Mouse (Mus musculus) heart, embryonic 16.5 days (tissue): ENCODE data around the gene Brat1. TPM values are rescaled to one million over a fixed set of nuclear protein-coding genes. Genes with fewer than 3 reads are reported as not detected.
"Not testable (repeated sequence)": the region's sequence is repeated elsewhere in the genome, so short reads cannot be mapped to it uniquely, and the experiment has no call there.

Source experiments
- ATAC-seq: fragments of 200-750 bp; cut with Nextera tagmentation; replicated peaks from 2 replicates; pipeline ENCODE4 v1.8.0; 2017; ENCODE audit warnings: moderate number of reproducible peaks; ENCODE audit not compliant: insufficient read depth, low FRiP score; ENCODE audit errors: extremely low read depth
- H3K27ac ChIP-seq: fragments of 300-500 bp; sonication (generic); 2 replicates; pipeline ENCODE4 v1.5.1; 2014; ENCODE audit warnings: mild to moderate bottlenecking, low read length, control low read depth, moderate library complexity
- H3K27me3 ChIP-seq: fragments of 300-500 bp; sonication (generic); 2 replicates; pipeline ENCODE4 v1.6.1; 2014; ENCODE audit warnings: low read length, mixed read lengths; ENCODE audit not compliant: control insufficient read depth, insufficient read depth
- H3K36me3 ChIP-seq: fragments of 300-500 bp; sonication (generic); 2 replicates; pipeline ENCODE4 v1.6.1; 2014; ENCODE audit not compliant: control insufficient read depth, insufficient read depth
- H3K4me1 ChIP-seq: fragments of 300-500 bp; sonication (generic); 2 replicates; pipeline ENCODE4 v1.6.1; 2014; ENCODE audit warnings: low read length, mixed read lengths; ENCODE audit not compliant: control insufficient read depth, insufficient read depth
- H3K4me2 ChIP-seq: fragments of 300-500 bp; sonication (generic); 2 replicates; pipeline ENCODE4 v1.6.1; 2014; ENCODE audit warnings: low read depth, mild to moderate bottlenecking, control low read depth, low read length
- H3K4me3 ChIP-seq: fragments of 300-500 bp; sonication (generic); 2 replicates; pipeline ENCODE4 v1.5.1; 2014; ENCODE audit warnings: mild to moderate bottlenecking, control low read depth, low read length
- H3K9ac ChIP-seq: fragments of 300-500 bp; sonication (generic); 2 replicates; pipeline ENCODE4 v1.6.1; 2014; ENCODE audit warnings: low read length, control low read depth
- H3K9me3 ChIP-seq: fragments of 300-500 bp; sonication (generic); replicated peaks from 2 replicates; pipeline ENCODE4 v1.6.1; 2016; ENCODE audit warnings: low read length; ENCODE audit not compliant: control insufficient read depth
- WGBS: fragments of 180-500 bp; shearing (Covaris S2); extraction: QIAGEN DNeasy Blood & Tissue Kit; methylation state at CpG from one replicate; pipeline ENCODE4 v1.1.7; 2014; 5-methylcytosine and 5-hydroxymethylcytosine counted together
- polyA plus RNA-seq: library from polyadenylated mRNA; unstranded; fragments of >200 nt; fragmentation: Nextera tagmentation; extraction: Ambion mirVana; gene quantifications from 2 replicates; pipeline ENCODE4 v1.2.1, GENCODE M21; 2015

The Brat1 gene
- polyA plus RNA-seq, 1 experiment from 2014 or later = 15.3 TPM

DNA sequence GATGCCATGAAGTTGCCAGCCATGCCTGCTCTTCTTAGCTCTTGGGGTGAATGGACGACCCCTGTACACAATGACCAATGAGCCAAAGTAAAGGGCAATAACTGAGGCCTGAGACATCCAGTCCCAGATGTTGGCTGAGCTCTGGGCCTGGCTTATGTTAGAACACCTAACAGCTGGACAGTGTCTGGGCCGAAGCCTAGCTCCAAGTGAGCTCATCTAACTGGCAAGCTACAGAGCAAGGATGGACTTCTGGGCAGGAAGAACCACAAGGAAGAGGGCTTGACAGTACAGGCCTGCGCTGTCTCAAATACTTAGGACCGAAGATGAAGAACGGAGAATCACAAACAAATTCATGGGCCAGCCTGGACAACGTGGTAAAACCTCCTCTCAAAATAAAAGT is 32.2 kb upstream of the Brat1 start:
- H3K36me3 ChIP-seq = peaks cover 22% of the 10 kb centered on the region
- not testable (repeated sequence) for H3K4me1 ChIP-seq, H3K9ac ChIP-seq, H3K27ac ChIP-seq, H3K4me3 ChIP-seq, H3K27me3 ChIP-seq, ATAC-seq, H3K4me2 ChIP-seq
- peaks cover 10% of the 10 kb centered on the region for H3K9me3 ChIP-seq
- WGBS = 84% methylated on average over 6 of the region's 6 CpGs

DNA sequence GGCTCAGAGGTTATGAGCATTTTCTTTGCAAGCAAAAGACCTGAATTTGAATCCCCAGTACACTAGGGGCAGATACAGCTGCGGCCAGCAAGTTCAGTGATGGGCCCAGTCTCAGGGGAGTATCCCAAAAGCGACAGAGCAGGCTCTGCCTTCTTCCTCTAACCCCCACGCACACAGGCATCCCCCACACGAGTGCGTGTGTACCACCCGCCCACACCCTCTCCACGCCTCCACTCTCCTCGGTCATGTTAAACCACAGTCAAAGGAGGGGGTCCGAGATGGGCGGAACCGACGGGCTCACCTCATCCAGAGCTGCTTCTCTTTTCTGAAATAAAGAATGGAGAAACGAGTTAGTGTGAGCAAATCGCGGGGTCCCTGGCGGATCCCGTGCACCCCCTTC is 30.8 kb upstream of the Brat1 start:
- Histone ChIP-seq H3K9me3 (peaks cover 4% of the 10 kb centered on the region), H3K27me3 (no peaks in the 10 kb centered on the region), H3K27ac (no peak overlapping the region), H3K4me2 (no peak overlapping the region), H3K4me3 (no peak overlapping the region), H3K36me3 (peaks cover 18% of the 10 kb centered on the region), H3K9ac (no peak overlapping the region), H3K4me1 (peaks cover 5% of the 10 kb centered on the region; the same call in 1 of the 2 replicates)
- no peak for ATAC-seq
- 79% methylated on average over 17 of the region's 17 CpGs for WGBS

DNA sequence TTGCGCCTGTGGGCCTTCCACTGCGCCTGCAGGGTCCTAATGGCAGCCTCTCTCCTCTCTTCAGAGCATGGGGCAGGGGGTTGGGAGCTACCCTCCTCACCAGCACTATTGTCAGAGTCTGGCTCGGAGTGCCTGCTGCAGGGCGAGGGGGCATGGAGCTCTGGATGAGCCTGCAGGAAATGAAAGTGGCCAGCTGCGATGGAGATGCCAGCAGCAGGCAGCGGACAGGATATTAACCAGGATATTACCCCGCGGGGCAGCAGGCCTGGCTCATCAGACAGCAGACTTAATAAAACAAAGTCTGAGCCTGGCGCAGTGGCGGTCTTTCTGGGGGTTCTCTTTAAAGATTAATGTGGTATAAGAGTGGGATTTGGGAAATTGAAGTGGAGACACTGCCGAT is 29.7 kb upstream of the Brat1 start:
- no peak overlapping the region for H3K4me2 ChIP-seq
- no peak for ATAC-seq
- 0 out of 2 replicates have a peak, but pooled peaks cover 10% of the 10 kb centered on the region for H3K36me3 ChIP-seq
- no peak overlapping the region for H3K27ac ChIP-seq
- WGBS = 82% methylated on average over 11 of the region's 11 CpGs
- no peaks in the 10 kb centered on the region for H3K27me3 ChIP-seq
- no peaks in the 10 kb centered on the region for H3K9me3 ChIP-seq
- H3K4me3 ChIP-seq = no peak overlapping the region
- H3K9ac ChIP-seq = no peak overlapping the region
- H3K4me1 ChIP-seq = peaks cover 5% of the 10 kb centered on the region; the same call in 1 of the 2 replicates

DNA sequence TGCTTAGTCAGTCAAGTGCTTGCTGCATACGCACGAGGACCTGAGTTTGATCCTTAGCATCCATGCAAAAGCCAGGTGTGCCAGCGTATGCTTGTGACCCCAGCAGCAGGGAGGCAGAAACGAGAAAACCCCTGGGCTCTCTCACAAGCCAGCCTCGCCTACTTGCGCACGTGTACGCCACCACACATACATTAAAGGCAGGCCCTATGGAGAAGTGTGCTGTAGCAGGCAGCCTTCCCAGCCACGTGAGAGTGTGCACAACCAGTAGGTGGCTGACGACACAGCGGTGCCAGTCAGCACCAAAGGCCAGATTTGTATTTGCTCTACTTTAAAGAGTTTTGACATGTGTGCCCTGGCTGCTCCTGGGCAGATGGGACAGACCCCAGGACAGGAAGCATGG is 29.2 kb upstream of the Brat1 start:
- 87% methylated on average over 11 of the region's 11 CpGs for WGBS
- 0 out of 2 replicates have a peak, but pooled peaks cover 6% of the 10 kb centered on the region for H3K36me3 ChIP-seq

DNA sequence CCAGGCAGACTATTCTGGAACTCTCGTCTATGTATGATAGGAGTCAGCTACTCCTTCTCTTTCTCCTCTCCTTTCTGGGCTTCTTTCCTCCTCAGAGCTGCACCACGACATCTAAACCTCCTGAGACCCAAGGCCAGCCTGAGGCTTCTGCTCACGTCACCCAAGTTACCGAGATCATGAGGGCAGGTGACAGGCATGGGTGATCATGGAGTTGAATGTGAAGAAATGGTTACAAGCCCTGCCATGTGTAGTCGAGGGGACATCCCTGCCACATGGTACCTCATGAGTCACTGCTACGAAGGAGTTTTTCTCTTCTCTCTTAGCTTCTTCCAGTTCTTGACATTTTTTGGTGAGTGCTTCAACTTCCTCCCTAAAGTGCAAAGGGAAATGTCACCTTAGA is 27.7 kb upstream of the Brat1 start:
- 0 out of 2 replicates have a peak, but pooled peaks cover 6% of the 10 kb centered on the region for H3K36me3 ChIP-seq
- H3K9me3 ChIP-seq = no peaks in the 10 kb centered on the region
- no peak overlapping the region for H3K27ac ChIP-seq
- H3K4me1 ChIP-seq = peaks cover 1% of the 10 kb centered on the region; the same call in 1 of the 2 replicates
- WGBS = 80% methylated on average over 6 of the region's 6 CpGs
- no peak for ATAC-seq
- no peaks in the 10 kb centered on the region for H3K27me3 ChIP-seq
- no peak overlapping the region for H3K4me2 ChIP-seq
- no peak overlapping the region for H3K4me3 ChIP-seq
- H3K9ac ChIP-seq = no peak overlapping the region

More for the DNA sequence above, 29.2 kb upstream of the Brat1 start:
- Histone ChIP-seq H3K4me3 (no peak overlapping the region), H3K9me3 (no peaks in the 10 kb centered on the region), H3K27me3 (no peaks in the 10 kb centered on the region), H3K27ac (no peak overlapping the region), H3K4me2 (no peak overlapping the region), H3K4me1 (peaks cover 5% of the 10 kb centered on the region; the same call in 1 of the 2 replicates), H3K9ac (no peak overlapping the region)
- ATAC-seq = no peak

DNA sequence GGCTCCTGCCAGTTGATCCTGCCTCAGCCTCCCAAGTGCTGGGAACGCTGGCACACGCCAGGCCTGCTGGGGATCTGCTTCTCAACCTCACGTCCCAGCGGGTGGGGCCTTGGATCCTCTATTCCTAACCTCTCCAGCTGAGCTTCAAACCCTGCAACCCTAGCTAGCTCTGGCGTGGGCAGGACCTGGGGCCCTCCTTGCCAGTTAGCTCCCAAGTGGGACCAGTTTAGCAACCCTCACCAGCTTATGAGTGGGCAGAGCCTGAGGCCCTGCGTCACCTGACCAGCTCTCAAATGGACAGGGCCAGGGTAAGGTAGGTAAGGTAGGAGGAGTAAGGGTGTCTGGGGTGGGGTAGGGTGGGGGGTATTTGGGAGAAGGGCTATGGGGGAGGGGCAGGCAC is 24.8 kb upstream of the Brat1 start:
- no peaks in the 10 kb centered on the region for H3K4me1 ChIP-seq

DNA sequence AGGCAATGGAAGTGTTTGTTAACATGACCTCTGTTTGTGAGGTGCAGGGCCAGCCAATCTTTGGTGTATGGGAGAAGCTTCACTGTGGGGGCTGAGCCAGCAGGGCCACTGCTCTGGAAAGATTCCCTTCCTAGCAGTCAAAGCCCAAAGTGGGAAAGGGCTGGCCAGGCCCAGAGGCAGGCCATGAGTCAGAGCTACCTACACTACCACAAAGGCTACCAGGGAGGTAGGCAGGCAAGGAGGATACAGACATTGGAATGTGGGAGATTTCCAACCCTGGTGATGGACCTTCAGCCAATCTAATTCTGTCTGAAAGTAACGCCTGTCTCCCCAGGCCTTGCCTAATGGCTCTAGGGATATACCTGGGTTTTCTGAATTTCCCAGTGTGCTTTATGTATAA is 23.9 kb upstream of the Brat1 start:
- H3K27me3 ChIP-seq = no peaks in the 10 kb centered on the region
- H3K9ac ChIP-seq = no peak overlapping the region
- no peak for ATAC-seq
- no peaks in the 10 kb centered on the region for H3K9me3 ChIP-seq
- H3K4me3 ChIP-seq = no peak overlapping the region
- H3K4me1 ChIP-seq = no peaks in the 10 kb centered on the region
- peaks cover 4% of the 10 kb centered on the region for H3K36me3 ChIP-seq
- no peak overlapping the region for H3K27ac ChIP-seq
- 64% methylated on average over 1 of the region's 1 CpGs for WGBS
- H3K4me2 ChIP-seq = no peak overlapping the region

More for the DNA sequence above, 24.8 kb upstream of the Brat1 start:
- 91% methylated on average over 6 of the region's 6 CpGs for WGBS
- Histone ChIP-seq H3K36me3 (0 out of 2 replicates have a peak, but pooled peaks cover 4% of the 10 kb centered on the region), H3K9ac (no peak overlapping the region), H3K27ac (no peak overlapping the region), H3K27me3 (no peaks in the 10 kb centered on the region), H3K9me3 (no peaks in the 10 kb centered on the region), H3K4me3 (no peak overlapping the region), H3K4me2 (no peak overlapping the region)
- no peak for ATAC-seq

DNA sequence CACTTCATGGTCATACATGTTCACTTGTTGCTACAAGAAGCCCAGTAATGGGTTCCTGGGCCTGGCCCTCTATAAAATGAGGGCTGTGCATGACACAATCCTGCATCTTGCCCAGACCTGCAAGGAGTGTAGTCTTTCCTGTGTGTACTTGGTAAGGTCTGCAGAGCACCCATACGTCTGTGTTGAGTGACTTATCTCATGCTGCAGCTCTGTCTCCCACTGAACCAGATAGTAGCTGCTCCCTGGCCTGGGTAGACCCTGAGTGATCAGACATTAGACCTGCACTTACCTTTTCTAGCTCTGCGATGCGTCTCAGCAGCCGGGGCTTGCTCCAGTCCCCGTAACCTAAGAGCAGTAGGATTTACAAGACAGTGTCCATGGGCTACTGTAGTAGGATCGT is 22.7 kb upstream of the Brat1 start:
- H3K4me3 ChIP-seq = no peak overlapping the region
- WGBS = 92% methylated on average over 6 of the region's 6 CpGs
- no peaks in the 10 kb centered on the region for H3K27me3 ChIP-seq
- H3K9ac ChIP-seq = no peak overlapping the region
- no peaks in the 10 kb centered on the region for H3K9me3 ChIP-seq
- peaks cover 4% of the 10 kb centered on the region for H3K36me3 ChIP-seq
- H3K4me2 ChIP-seq = no peak overlapping the region
- ATAC-seq = no peak
- no peak overlapping the region for H3K27ac ChIP-seq
- no peaks in the 10 kb centered on the region for H3K4me1 ChIP-seq

DNA sequence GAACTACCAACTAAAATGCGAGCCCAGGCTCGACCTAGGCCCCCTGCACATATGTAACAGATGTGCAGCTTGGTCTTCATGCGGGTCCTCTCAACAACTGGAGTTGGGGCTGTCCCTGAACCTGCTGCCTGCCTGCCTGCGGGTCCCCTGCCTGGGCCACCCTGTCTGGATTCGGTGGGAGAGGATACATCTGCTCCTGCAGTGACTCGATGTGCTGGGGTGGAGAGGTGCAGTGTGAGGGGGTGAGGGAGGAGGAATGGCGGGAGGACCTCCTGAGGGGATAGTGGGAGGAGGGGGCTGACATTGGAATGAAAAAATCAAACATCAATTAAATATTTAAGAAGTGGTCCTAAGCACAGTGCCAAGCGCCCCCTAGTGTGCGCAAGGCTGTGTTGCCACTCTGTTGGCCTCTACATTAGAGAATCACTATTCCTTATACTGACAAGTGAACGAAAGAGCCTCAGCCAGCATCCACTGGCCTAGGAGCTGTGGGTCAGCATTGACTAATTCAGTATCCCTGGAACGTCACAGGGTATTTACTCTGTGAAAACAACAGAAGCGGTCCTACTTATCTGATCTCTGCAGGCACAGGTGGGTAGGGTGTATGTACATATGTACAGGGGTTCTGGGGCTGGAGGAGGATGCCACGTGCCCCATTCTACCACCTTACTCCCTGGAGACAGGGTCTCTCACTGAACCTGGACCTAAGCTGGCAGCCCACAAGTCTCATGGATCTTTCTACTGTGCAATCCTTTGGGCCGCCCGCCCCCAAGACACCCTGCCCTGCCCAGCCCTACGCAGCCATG is 20.3 kb upstream of the Brat1 start:
- Histone ChIP-seq H3K4me1 (no peaks in the 10 kb centered on the region), H3K4me3 (no peak overlapping the region), H3K27ac (no peak overlapping the region), H3K9me3 (no peaks in the 10 kb centered on the region), H3K9ac (no peak overlapping the region), H3K36me3 (peaks cover 11% of the 10 kb centered on the region), H3K27me3 (no peaks in the 10 kb centered on the region), H3K4me2 (no peak overlapping the region)
- WGBS = 66% methylated on average over 16 of the region's 16 CpGs
- ATAC-seq = no peak
